Mouse (Mus musculus): ENCODE measurements around the gene Gm9044. TPM values are rescaled to one million over a fixed set of nuclear protein-coding genes. Genes with fewer than 3 reads are reported as not detected.
"Not testable (repeated sequence)": the region's sequence is repeated elsewhere in the genome, so short reads cannot be mapped to it uniquely, and the experiment has no call there.

The Gm9044 gene
- polyA plus RNA-seq, 1 experiment: not detected

DNA sequence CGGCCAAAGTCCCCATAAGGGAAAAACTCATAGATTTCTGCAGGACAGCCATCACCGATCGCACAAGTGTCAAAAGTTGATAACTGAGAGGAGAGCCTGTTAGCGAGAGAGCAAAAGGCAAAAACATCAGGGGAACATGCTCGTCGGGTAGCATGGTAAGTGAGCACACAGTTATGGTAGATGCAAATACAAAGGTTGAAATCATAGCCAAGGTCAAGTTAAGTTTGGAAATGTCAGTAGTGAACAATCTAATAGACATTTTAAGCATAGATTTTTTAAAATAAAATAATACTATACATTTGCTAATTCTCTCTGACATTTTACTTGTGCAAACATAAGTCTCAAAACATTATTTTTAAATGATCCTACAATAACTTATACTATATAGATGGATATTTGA lies 37.3 kb downstream of the Gm9044 start, which contains the start of gene Iltifb:
TSS of gene Iltifb (minus strand) at position 101 of the 400 bp plus-strand sequence.
- Histone ChIP-seq H3K36me3 (ENCODE audit: control insufficient read depth, insufficient read depth, low read length) (no peaks in the 10 kb centered on the region), H3K27me3 (ENCODE audit: control insufficient read depth, insufficient read depth, low read length) (no peaks in the 10 kb centered on the region), H3K4me3 (ENCODE audit: control insufficient read depth, low read depth, low read length) (no peak within 1 kb of the TSS), H3K4me1 (ENCODE audit: control insufficient read depth, insufficient read depth, low read length) (no peaks in the 10 kb centered on the region), H3K27ac (ENCODE audit: control insufficient read depth, insufficient read depth, low read depth, low read length) (no peak within 1 kb of the TSS)
- TF ChIP-seq CTCF (IDR thresholded peaks at IDR 0.05; ENCODE audit: control insufficient read depth, insufficient read depth, insufficient replicate concordance, low read depth, low read length) (no peak), POLR2A (IDR thresholded peaks at IDR 0.05; ENCODE audit: control insufficient read depth, low read depth, low read length) (no peak)

DNA sequence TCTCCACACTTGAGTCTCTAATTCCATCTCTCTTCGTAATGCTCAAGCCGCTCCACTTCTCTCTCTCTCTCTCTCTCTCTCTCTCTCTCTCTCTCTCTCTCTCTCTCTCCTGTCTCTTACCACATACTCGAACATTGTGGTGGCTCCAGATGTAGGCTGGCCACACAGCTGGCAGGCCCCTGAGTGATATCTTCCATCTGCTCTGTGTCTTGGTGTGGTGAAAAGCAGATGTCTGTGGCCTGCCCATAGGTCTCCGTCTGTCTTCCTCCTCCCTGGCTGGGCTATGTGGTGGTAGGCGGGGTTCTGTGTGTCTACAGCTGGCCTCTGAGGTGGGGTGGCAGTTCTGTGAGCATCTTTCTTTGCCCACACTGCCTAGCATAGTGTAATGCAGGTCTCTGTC lies 49.2 kb downstream of the Gm9044 start:
- not testable (repeated sequence) for H3K27ac ChIP-seq (ENCODE audit: control insufficient read depth, insufficient read depth, low read depth, low read length); H3K4me1 ChIP-seq (ENCODE audit: control insufficient read depth, insufficient read depth, low read length); H3K4me3 ChIP-seq (ENCODE audit: control insufficient read depth, low read depth, low read length); H3K27me3 ChIP-seq (ENCODE audit: control insufficient read depth, insufficient read depth, low read length); H3K36me3 ChIP-seq (ENCODE audit: control insufficient read depth, insufficient read depth, low read length)

DNA sequence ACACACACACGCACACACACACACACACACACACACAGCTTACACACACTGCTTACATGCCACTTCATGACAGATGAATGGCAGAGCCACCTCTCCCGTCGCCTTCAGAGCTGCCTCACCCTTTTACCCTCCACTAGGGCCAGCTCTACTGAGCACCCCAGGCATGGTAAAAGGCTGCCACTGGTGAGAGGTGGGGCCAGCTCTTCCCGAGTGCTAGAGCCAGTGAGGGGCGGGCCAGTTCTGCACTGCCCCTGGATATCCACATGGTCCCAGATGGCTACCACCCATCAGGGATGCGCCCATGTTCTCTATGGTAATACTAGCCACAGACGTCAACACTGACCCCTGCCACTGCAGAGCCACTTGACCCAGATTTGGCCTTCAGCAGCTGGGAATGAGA lies 49.6 kb downstream of the Gm9044 start:
- not testable (repeated sequence) for H3K27me3 ChIP-seq (ENCODE audit: control insufficient read depth, insufficient read depth, low read length); H3K27ac ChIP-seq (ENCODE audit: control insufficient read depth, insufficient read depth, low read depth, low read length); H3K4me1 ChIP-seq (ENCODE audit: control insufficient read depth, insufficient read depth, low read length); H3K4me3 ChIP-seq (ENCODE audit: control insufficient read depth, low read depth, low read length); H3K36me3 ChIP-seq (ENCODE audit: control insufficient read depth, insufficient read depth, low read length)

Other genes starting within 250 kb of the Gm9044 start
- 45.0 and 52.4 TPM in 2 replicates for gene Mdm1, start 190.6 kb downstream of the Gm9044 start, polyA plus RNA-seq (2012; rRNA removed)
- gene Il22, start 127.5 kb downstream of the Gm9044 start, polyA plus RNA-seq (2012; rRNA removed): not detected in 2 replicates
- not detected in 2 replicates for gene Gm32717, start 91.6 kb downstream of the Gm9044 start, polyA plus RNA-seq (2012; rRNA removed)
- not detected in 2 replicates for gene Gm32802, start 73.7 kb downstream of the Gm9044 start, polyA plus RNA-seq (2012; rRNA removed)
- gene Iltifb, start 37.4 kb downstream of the Gm9044 start, polyA plus RNA-seq (2012; rRNA removed): not detected in 2 replicates
- gene Gm9040, start 5.4 kb downstream of the Gm9044 start, polyA plus RNA-seq (2012; rRNA removed): not detected in 2 replicates
- gene Gm9045, start 5.4 kb upstream of the Gm9044 start, polyA plus RNA-seq (2012; rRNA removed): not detected in 2 replicates
- not detected in 2 replicates for gene Gm9046, start 10.8 kb upstream of the Gm9044 start, polyA plus RNA-seq (2012; rRNA removed)
- gene Gm9048, start 16.3 kb upstream of the Gm9044 start, polyA plus RNA-seq (2012; rRNA removed): not detected in 2 replicates
- not detected in 2 replicates for gene Gm9049, start 21.7 kb upstream of the Gm9044 start, polyA plus RNA-seq (2012; rRNA removed)
- not detected in 2 replicates for gene Ifng, start 108.6 kb upstream of the Gm9044 start, polyA plus RNA-seq (2012; rRNA removed)

All from testis, adult 2 months (tissue).